Mouse (Mus musculus) midbrain, embryonic 15.5 days (tissue): ENCODE results near the gene Tomm40. TPM values are rescaled to one million over a fixed set of nuclear protein-coding genes. Genes with fewer than 3 reads are reported as not detected.
A peak's percentile ranks its signal among the peaks of the same experiment; 100 is the strongest.

Experiments used
- ATAC-seq: fragments of 200-750 bp; cut with Nextera tagmentation; replicated peaks from 2 replicates; pipeline ENCODE4 v1.8.0; 2017; ENCODE audit warnings: moderate TSS enrichment
- H3K27ac ChIP-seq: fragments of 300-500 bp; sonication (generic); 2 replicates; pipeline ENCODE4 v1.5.1; 2015; ENCODE audit warnings: mild to moderate bottlenecking, inconsistent platforms
- H3K27me3 ChIP-seq: fragments of 300-500 bp; sonication (generic); replicated peaks from 2 replicates; pipeline ENCODE4 v1.6.1; 2015; ENCODE audit warnings: inconsistent platforms
- H3K36me3 ChIP-seq: fragments of 300-500 bp; sonication (generic); replicated peaks from 2 replicates; pipeline ENCODE4 v1.6.1; 2015; ENCODE audit warnings: inconsistent platforms
- H3K4me1 ChIP-seq: fragments of 300-500 bp; sonication (generic); 2 replicates; pipeline ENCODE4 v1.6.1; 2015; ENCODE audit warnings: inconsistent platforms
- H3K4me2 ChIP-seq: fragments of 300-500 bp; sonication (generic); 2 replicates; pipeline ENCODE4 v1.6.1; 2015; ENCODE audit warnings: inconsistent platforms, mild to moderate bottlenecking, moderate library complexity
- H3K4me3 ChIP-seq: fragments of 300-500 bp; sonication (generic); 2 replicates; pipeline ENCODE4 v1.5.1; 2015; ENCODE audit warnings: mild to moderate bottlenecking, inconsistent platforms
- H3K9ac ChIP-seq: fragments of 300-500 bp; sonication (generic); 2 replicates; pipeline ENCODE4 v1.6.1; 2015; ENCODE audit warnings: mild to moderate bottlenecking, inconsistent platforms
- H3K9me3 ChIP-seq: fragments of 300-500 bp; sonication (generic); 2 replicates; pipeline ENCODE4 v1.6.1; 2016; ENCODE audit warnings: inconsistent platforms
- WGBS: fragments of 180-500 bp; shearing (Covaris S2); methylation state at CpG from one replicate; pipeline ENCODE4 v1.1.7; 2015; ENCODE audit warnings: mixed read lengths; 5-methylcytosine and 5-hydroxymethylcytosine counted together
- polyA plus RNA-seq: library from polyadenylated mRNA; unstranded; fragments of >200 nt; fragmentation: Nextera tagmentation; extraction: Ambion mirVana; gene quantifications from 2 replicates; pipeline ENCODE4 v1.2.1, GENCODE M21; 2015

Tomm40 gene
- polyA plus RNA-seq, 1 experiment from 2014 or later = 139 TPM

DNA sequence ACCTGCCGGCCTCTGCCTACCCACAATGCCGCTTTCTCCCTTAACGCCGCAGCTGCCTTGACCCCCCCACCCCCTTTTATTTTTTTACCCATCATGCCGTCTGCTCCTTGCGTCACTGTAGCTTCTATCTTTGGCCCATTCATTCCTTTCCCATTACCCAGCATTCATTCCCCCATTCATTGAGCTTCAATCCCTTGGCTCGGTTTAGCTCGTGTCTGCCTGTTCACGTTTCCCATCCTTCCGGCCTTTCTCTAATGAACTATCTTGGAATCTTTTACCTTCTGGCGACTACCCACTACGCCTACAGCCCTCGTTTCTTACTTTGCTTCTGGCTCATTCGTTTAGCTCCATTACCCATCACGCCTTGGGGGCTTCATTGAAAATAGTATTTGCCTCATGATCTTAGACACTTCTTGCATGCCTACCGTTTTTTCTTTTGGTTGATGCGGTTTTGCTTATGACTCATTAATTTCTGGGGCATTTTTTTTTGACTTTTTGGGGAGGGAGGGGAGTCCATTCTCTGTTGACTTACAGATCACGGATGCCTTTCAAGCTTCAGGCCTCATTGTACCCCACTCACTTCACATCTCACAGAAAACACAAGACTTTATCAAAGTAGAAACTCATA is 931 bp upstream of the Tomm40 start:
- no peak for ATAC-seq
- 7% methylated on average over 18 of the region's 18 CpGs for WGBS
- Histone ChIP-seq H3K9me3 (peaks cover 6% of the 10 kb centered on the region; the same call in 1 of the 2 replicates), H3K4me1 (peaks cover 20% of the 10 kb centered on the region), H3K9ac (peak overlapping the region; percentile 42), H3K4me2 (peak overlapping the region; percentile 60), H3K4me3 (peak overlapping the region; percentile 88), H3K36me3 (peaks cover 15% of the 10 kb centered on the region; the same call in 1 of the 2 replicates), H3K27ac (peak overlapping the region; percentile 91), H3K27me3 (no peaks in the 10 kb centered on the region)

- peak overlapping the region; percentile 79 for H3K27ac ChIP-seq
- H3K4me1 ChIP-seq = peaks cover 20% of the 10 kb centered on the region
- WGBS = 0% methylated on average over 39 of the region's 39 CpGs
- no peak for ATAC-seq
- peak overlapping the region; percentile 90 for H3K9ac ChIP-seq
- peak overlapping the region; percentile 94 for H3K4me2 ChIP-seq
- H3K36me3 ChIP-seq = 0 out of 2 replicates have a peak, but pooled peaks cover 23% of the 10 kb centered on the region
- peak overlapping the region; percentile 88 for H3K4me3 ChIP-seq
- no peaks in the 10 kb centered on the region for H3K9me3 ChIP-seq
- H3K27me3 ChIP-seq = no peaks in the 10 kb centered on the region
Observed at GRCm38 (mm10) chr7:19714836-19715235, 402 bp downstream of the Tomm40 start.

- no peak for ATAC-seq
- Histone ChIP-seq H3K9me3 (no peaks in the 10 kb centered on the region), H3K4me1 (peaks cover 20% of the 10 kb centered on the region), H3K27ac (no peak overlapping the region), H3K27me3 (no peaks in the 10 kb centered on the region), H3K4me3 (no peak overlapping the region), H3K4me2 (no peak overlapping the region), H3K9ac (no peak overlapping the region), H3K36me3 (0 out of 2 replicates have a peak, but pooled peaks cover 19% of the 10 kb centered on the region)
- 92% methylated on average over 9 of the region's 9 CpGs for whole genome bisulfite sequencing
Observed at GRCm38 (mm10) chr7:19713598-19713997, 1.6 kb downstream of the Tomm40 start.

DNA sequence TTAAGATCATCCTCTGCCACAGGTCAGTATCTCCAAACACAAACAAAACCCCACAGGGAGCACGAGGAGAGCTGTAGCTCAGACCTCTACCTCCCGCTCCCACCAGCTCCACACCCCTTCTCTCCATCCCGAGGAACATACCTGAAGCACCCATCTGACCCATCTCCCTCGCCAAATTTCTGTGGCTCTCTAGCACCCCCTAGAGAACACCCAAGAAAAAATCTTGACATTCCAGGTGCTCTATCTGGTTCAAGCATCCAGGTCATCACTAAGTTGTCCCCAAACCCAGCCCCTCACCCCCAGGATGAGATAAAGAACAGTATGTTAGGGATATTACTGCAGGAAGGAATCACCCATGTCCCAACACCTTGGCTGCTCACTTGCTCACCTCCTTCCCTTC is 2.0 kb downstream of the Tomm40 start:
- no peak overlapping the region for H3K27ac ChIP-seq
- H3K4me1 ChIP-seq = peaks cover 20% of the 10 kb centered on the region
- WGBS = 56% methylated on average over 4 of the region's 4 CpGs
- H3K9me3 ChIP-seq = no peaks in the 10 kb centered on the region
- H3K36me3 ChIP-seq = 0 out of 2 replicates have a peak, but pooled peaks cover 19% of the 10 kb centered on the region
- no peak overlapping the region for H3K4me2 ChIP-seq
- no peak for ATAC-seq
- H3K9ac ChIP-seq = no peak overlapping the region
- H3K27me3 ChIP-seq = no peaks in the 10 kb centered on the region
- H3K4me3 ChIP-seq = no peak overlapping the region

DNA sequence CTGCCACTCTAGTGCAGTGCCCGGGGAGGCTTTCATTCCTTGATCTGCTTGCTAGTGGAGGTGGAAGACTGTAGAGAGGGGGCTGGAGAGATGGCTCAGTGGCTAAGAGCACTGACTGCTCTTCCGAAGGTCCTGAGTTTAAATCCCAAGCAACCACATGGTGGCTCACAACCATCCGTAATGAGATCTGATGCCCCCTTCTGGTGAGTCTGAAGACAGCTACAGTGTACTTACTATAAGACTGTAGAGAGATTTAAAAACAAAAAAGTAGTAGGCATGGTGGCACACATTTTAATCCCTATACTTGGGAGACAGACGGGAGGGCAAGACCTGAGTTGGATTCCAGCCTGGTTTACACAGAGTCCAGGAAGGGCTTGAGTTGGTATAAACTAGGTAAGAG is 2.8 kb downstream of the Tomm40 start:
- H3K27ac ChIP-seq = no peak overlapping the region
- H3K4me1 ChIP-seq = peaks cover 20% of the 10 kb centered on the region
- 78% methylated on average over 4 of the region's 4 CpGs for WGBS
- no peak for ATAC-seq
- H3K4me2 ChIP-seq = no peak overlapping the region
- no peak overlapping the region for H3K4me3 ChIP-seq
- H3K27me3 ChIP-seq = no peaks in the 10 kb centered on the region
- H3K9ac ChIP-seq = no peak overlapping the region
- H3K9me3 ChIP-seq = no peaks in the 10 kb centered on the region
- H3K36me3 ChIP-seq = 0 out of 2 replicates have a peak, but pooled peaks cover 20% of the 10 kb centered on the region

GRCm38 (mm10) chr7:19710650-19711049 is 4.6 kb downstream of the Tomm40 start:
- ATAC-seq = no peak
- Histone ChIP-seq H3K9me3 (no peaks in the 10 kb centered on the region), H3K4me1 (peaks cover 13% of the 10 kb centered on the region), H3K27ac (no peak overlapping the region), H3K4me3 (no peak overlapping the region), H3K4me2 (no peak overlapping the region), H3K27me3 (no peaks in the 10 kb centered on the region), H3K36me3 (0 out of 2 replicates have a peak, but pooled peaks cover 22% of the 10 kb centered on the region), H3K9ac (no peak overlapping the region)
- 95% methylated on average over 10 of the region's 10 CpGs for WGBS

DNA sequence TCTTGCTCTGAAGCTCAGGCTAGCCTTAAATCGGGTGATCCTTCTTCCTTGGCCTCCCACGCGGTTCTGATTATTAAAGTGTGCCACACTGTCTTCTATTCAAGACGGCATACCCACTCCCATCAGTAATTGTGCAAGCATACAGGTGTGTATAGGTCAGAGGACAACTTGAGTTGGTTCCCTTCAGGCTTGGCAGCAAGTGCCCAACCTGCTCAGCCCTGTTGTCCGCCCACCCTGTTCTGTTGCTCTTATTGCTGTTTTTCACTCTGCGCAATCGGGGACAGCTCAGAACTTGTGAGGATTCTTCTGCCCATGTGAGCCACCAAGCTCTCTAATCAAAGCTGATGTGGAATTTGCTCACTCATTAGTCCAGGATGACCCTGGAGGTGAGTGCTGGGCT is 10.0 kb downstream of the Tomm40 start:
- Histone ChIP-seq H3K4me3 (no peak overlapping the region), H3K9ac (no peak overlapping the region), H3K36me3 (peaks cover 14% of the 10 kb centered on the region; the same call in 1 of the 2 replicates), H3K9me3 (no peaks in the 10 kb centered on the region), H3K4me1 (no peaks in the 10 kb centered on the region), H3K27ac (no peak overlapping the region), H3K4me2 (no peak overlapping the region), H3K27me3 (no peaks in the 10 kb centered on the region)
- 95% methylated on average over 7 of the region's 7 CpGs for WGBS
- no peak for ATAC-seq

GRCm38 (mm10) chr7:19704475-19704874 is 10.8 kb downstream of the Tomm40 start:
- peaks cover 10% of the 10 kb centered on the region; the same call in 1 of the 2 replicates for H3K36me3 ChIP-seq
- no peaks in the 10 kb centered on the region for H3K9me3 ChIP-seq
- no peak overlapping the region for H3K27ac ChIP-seq
- 87% methylated on average over 4 of the region's 4 CpGs for WGBS
- no peaks in the 10 kb centered on the region for H3K27me3 ChIP-seq
- H3K9ac ChIP-seq = no peak overlapping the region
- H3K4me2 ChIP-seq = no peak overlapping the region
- peaks cover 2% of the 10 kb centered on the region for H3K4me1 ChIP-seq
- ATAC-seq = no peak
- H3K4me3 ChIP-seq = no peak overlapping the region

DNA sequence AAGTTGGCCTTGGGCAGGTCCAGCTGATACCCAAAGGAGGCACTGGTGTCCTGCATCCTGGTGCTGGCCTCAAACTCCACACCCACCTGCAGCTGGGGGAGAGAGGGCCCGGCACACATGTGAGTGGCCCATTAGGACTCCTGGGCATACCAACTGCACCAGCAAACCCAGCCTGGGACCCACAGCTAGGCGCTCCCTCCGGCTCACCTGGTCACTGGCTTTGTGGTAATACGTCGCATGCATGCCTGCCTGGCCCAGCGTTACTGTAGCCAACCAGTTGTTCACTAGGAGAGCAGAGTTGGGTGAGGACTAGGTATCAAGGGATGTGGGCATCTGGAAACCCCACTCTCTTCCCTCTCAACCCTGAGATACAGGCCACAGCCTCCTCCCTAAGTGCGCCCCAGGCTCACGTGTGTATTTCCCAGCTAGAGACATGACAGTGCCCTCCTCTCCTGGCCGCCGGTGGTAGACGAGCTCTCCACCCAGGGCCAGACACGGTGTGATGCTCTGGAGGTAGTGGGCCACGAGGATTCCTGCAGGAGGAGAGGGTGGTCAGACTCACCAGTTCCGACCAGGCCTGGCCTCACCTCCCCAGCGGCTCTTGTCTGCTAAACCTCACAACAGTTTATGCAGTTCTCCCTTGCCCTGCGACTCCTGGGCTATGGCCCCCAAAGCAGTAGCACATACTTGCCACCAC is 12.2 kb downstream of the Tomm40 start:
- Histone ChIP-seq H3K27me3 (no peaks in the 10 kb centered on the region), H3K4me3 (no peak overlapping the region), H3K36me3 (peaks cover 10% of the 10 kb centered on the region; the same call in 1 of the 2 replicates), H3K4me1 (peaks cover 17% of the 10 kb centered on the region), H3K9ac (no peak overlapping the region), H3K9me3 (no peaks in the 10 kb centered on the region), H3K27ac (no peak overlapping the region), H3K4me2 (no peak overlapping the region)
- 92% methylated on average over 16 of the region's 16 CpGs for WGBS
- ATAC-seq = no peak

DNA sequence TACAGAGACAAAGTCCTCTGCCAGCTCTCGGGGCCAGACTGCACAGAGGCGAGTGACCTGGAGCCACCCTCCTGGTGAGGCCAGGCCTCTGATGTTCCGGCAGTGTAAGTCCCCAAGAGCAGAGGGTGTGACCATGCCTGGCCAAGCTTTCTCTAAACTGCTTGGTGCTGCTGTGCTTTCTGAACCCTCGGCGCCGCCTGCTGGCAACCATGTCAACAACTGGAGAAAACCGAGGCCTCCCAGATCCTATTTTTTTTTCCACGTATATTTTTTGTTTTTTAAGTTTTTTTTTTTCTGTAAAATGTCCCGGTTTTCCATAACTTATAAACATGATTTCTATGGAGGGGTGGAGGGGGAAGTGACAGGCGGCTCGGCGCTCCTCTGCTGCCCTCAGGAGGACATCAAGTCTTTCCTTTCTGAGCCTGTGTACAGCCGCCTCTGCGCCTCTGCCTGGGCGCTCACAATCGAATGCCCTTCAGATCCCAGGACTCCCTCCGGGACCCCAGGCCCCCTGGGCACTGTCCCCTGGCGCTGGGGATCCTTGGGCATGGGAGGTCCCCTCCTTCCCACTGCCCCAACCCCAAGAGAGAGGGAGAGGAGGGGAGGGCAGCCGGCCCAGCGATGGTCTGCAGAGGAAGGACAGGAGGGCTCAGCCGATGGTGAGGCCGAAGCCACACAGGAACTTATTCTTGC is 14.0 kb downstream of the Tomm40 start:
- Histone ChIP-seq H3K27me3 (no peaks in the 10 kb centered on the region), H3K27ac (no peak overlapping the region), H3K9me3 (no peaks in the 10 kb centered on the region), H3K4me3 (no peak overlapping the region), H3K4me1 (peaks cover 18% of the 10 kb centered on the region), H3K4me2 (peak overlapping the region; percentile 8; the same call in 1 of the 2 replicates), H3K9ac (no peak overlapping the region), H3K36me3 (peaks cover 8% of the 10 kb centered on the region; the same call in 1 of the 2 replicates)
- ATAC-seq = peak; percentile 49
- WGBS = 28% methylated on average over 22 of the region's 22 CpGs

GRCm38 (mm10) chr7:19700299-19701068 is 14.8 kb downstream of the Tomm40 start:
- H3K9ac ChIP-seq = no peak overlapping the region
- H3K4me1 ChIP-seq = peaks cover 18% of the 10 kb centered on the region
- no peaks in the 10 kb centered on the region for H3K9me3 ChIP-seq
- peaks cover 8% of the 10 kb centered on the region; the same call in 1 of the 2 replicates for H3K36me3 ChIP-seq
- ATAC-seq = no peak
- H3K27ac ChIP-seq = no peak overlapping the region
- WGBS = 61% methylated on average over 12 of the region's 12 CpGs
- peak overlapping the region; percentile 8; the same call in 1 of the 2 replicates for H3K4me2 ChIP-seq
- H3K4me3 ChIP-seq = no peak overlapping the region
- no peaks in the 10 kb centered on the region for H3K27me3 ChIP-seq

- peaks cover 8% of the 10 kb centered on the region; the same call in 1 of the 2 replicates for H3K36me3 ChIP-seq
- peaks cover 18% of the 10 kb centered on the region for H3K4me1 ChIP-seq
- ATAC-seq = no peak
- H3K27ac ChIP-seq = no peak overlapping the region
- H3K27me3 ChIP-seq = no peaks in the 10 kb centered on the region
- H3K9me3 ChIP-seq = no peaks in the 10 kb centered on the region
- no peak overlapping the region for H3K4me3 ChIP-seq
- no peak overlapping the region for H3K9ac ChIP-seq
- H3K4me2 ChIP-seq = no peak overlapping the region
- 84% methylated on average over 4 of the region's 4 CpGs for WGBS
Observed at GRCm38 (mm10) chr7:19699827-19700148, 15.4 kb downstream of the Tomm40 start.
